Mouse (Mus musculus) ES-E14 (cell line): ENCODE data around the gene Ksr2. TPM values are rescaled to one million over a fixed set of nuclear protein-coding genes. Genes with fewer than 3 reads are reported as not detected.

Experiments used
- DNase-seq: peaks from one replicate; pipeline ENCODE4 v3.0.0-alpha.2; 2013; ENCODE audit warnings: low read depth, low spot score
- H3K27ac ChIP-seq: 2 replicates; pipeline ENCODE4 v1.5.1; 2012; ENCODE audit warnings: low read depth, mild to moderate bottlenecking, low read length, moderate library complexity, mixed read lengths; ENCODE audit not compliant: poor library complexity, insufficient read depth, severe bottlenecking
- H3K36me3 ChIP-seq: 2 replicates; pipeline ENCODE4 v1.6.1; 2012; ENCODE audit warnings: mild to moderate bottlenecking, low read length, moderate library complexity, mixed read lengths; ENCODE audit not compliant: control insufficient read depth, poor library complexity, insufficient read depth, severe bottlenecking
- H3K4me1 ChIP-seq, 2 experiments: fragments of 150-350 bp in 1 of 2; sonication (generic) in 1 of 2; 2 replicates each; pipeline ENCODE4 v1.6.1; 2012; ENCODE audit warnings: low read length in 2 of 2, mild to moderate bottlenecking in 1 of 2, mixed read lengths in 1 of 2; ENCODE audit not compliant: control insufficient read depth in 2 of 2, insufficient read depth in 2 of 2, poor library complexity in 1 of 2
- H3K4me3 ChIP-seq, 2 experiments: fragments of 150-350 bp in 1 of 2; sonication (generic) in 1 of 2; 2 replicates each; pipeline ENCODE4 v1.5.1; 2012; ENCODE audit warnings: low read length in 2 of 2, low read depth in 1 of 2, mild to moderate bottlenecking in 1 of 2, mixed read lengths in 1 of 2; ENCODE audit not compliant: insufficient read depth in 1 of 2, poor library complexity in 1 of 2, severe bottlenecking in 1 of 2
- H3K9ac ChIP-seq: 2 replicates; pipeline ENCODE4 v1.6.1; 2012; ENCODE audit warnings: low read depth, mild to moderate bottlenecking, low read length, mixed read lengths; ENCODE audit not compliant: poor library complexity, insufficient read depth, severe bottlenecking
- H3K9me3 ChIP-seq: fragments of 150-350 bp; sonication (generic); 2 replicates; pipeline ENCODE4 v1.6.1; 2012; ENCODE audit warnings: low read depth, mild to moderate bottlenecking, low read length; ENCODE audit not compliant: control insufficient read depth, insufficient read depth
- CHD2 ChIP-seq: IDR thresholded peaks from 2 replicates; pipeline ENCODE4 v1.6.1; 2014; ENCODE audit warnings: mild to moderate bottlenecking, low read depth, low read length, inconsistent platforms
- HCFC1 ChIP-seq: IDR thresholded peaks from 2 replicates; pipeline ENCODE4 v1.6.1; 2012; ENCODE audit warnings: low read length, inconsistent platforms, borderline replicate concordance; ENCODE audit not compliant: insufficient read depth
- MAFK ChIP-seq: IDR thresholded peaks from 2 replicates; pipeline ENCODE4 v1.6.1; 2014; ENCODE audit warnings: mild to moderate bottlenecking, low read depth, low read length, inconsistent platforms; ENCODE audit not compliant: insufficient read depth
- ZC3H11A ChIP-seq: IDR thresholded peaks from 2 replicates; pipeline ENCODE4 v1.6.1; 2012; ENCODE audit warnings: low read depth, mild to moderate bottlenecking, inconsistent platforms, low read length, borderline replicate concordance
- ZNF384 ChIP-seq: IDR thresholded peaks from 2 replicates; pipeline ENCODE4 v1.6.1; 2012; ENCODE audit warnings: low read depth, low read length, inconsistent platforms
- in situ Hi-C, 2 experiments: fragments of 600-800 bp; cut with MboI; formaldehyde crosslinking; loops; one replicate each; pipeline ENCODE4 v1.15.1; 2025; ENCODE audit warnings: low sequenced_read_pairs in 2 of 2, inconsistent platforms in 1 of 2; ENCODE audit not compliant: unreplicated experiment in 2 of 2
- total RNA-seq: library from RNA; depleted of rRNA; stranded (reverse); fragments of 300-350 nt; gene quantifications from 2 replicates; pipeline ENCODE4 v1.2.3, GENCODE M21; 2012; rRNA removed

Ksr2 gene
- 0.67 and 1.2 TPM in 2 replicates for total RNA-seq

DNA sequence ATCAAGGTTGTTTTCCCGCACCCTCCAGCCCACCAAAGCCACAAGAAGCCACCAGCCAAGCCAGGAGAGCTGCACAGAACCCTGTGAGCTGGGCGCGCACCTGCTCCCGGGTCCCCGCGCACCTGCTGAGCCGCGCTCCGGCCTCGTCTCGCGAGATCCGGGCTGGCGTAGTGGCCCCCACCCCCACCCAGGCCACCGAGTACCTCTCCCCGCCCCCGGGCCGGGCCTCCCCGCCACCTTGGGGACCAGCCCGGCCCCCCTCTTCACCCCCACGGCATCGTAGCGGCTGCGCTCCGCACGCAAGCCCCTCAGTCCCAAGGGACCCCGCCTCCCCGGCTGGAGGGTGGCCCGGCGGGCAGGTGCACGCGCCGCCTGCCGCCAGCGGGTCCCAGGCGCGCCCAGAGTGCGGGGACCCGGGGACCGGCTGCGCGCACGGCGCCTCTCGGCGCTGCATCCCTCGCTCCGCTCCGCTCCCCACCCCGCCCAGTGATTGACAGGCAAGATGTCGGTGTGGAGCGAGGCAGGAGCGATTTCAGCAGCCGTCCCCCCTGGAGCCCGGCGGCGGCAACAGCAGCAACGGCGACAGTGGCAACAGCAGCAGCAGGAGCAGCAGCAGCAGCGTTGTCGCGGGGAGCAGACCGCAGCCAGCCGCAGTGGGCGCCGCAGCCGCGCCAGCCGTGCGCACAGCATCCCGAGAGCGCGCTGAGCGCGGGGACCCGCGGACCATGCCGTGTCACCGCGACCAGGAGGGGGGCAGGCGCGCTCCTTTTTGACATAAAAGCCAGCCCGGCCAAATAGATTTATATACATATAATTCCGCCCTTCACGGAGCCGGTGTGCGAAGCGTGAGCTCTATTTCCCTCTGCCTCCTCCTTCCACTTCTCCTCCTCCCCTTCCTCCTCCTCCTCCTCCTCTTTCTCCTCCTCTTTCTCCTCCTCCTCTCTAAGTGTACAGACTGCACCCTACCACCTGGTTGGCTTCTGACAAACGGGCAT is at the start of gene Ksr2:
Gene Ksr2 (plus strand): TSS at position 494 of the 995 bp plus-strand sequence.
- in situ Hi-C loops: no loop called here
- Histone ChIP-seq H3K9me3 (no peaks in the 10 kb centered on the region), H3K36me3 (peaks cover 1% of the 10 kb centered on the region; the same call in 1 of the 2 replicates), H3K27ac (peak within 1 kb of the TSS; percentile 11; the same call in 1 of the 2 replicates), H3K4me3 (peak within 1 kb of the TSS; percentile 78 to 85), H3K4me1 (peaks cover 0 to 17% of the 10 kb centered on the region in 2 experiments; a peak in 1 of 4 replicates), H3K9ac (peak within 1 kb of the TSS; percentile 80)
- DNase-seq: no peak
- TF ChIP-seq HCFC1 (no peak), CHD2 (peak; percentile 95)

GRCm38 (mm10) chr5:117364821-117365220 is 49.0 kb upstream of the Ksr2 start:
- Histone ChIP-seq H3K36me3 (peaks cover 52% of the 10 kb centered on the region), H3K27ac (no peak overlapping the region), H3K4me3 (no peak overlapping the region), H3K4me1 (peaks cover 29 to 36% of the 10 kb centered on the region in 2 experiments), H3K9ac (peak overlapping the region; percentile 46; the same call in 1 of the 2 replicates), H3K9me3 (no peaks in the 10 kb centered on the region)
- in situ Hi-C loops: no loop called here
- DNase-seq: no peak
- TF ChIP-seq ZNF384 (no peak), HCFC1 (no peak), MAFK (no peak), CHD2 (no peak), ZC3H11A (no peak)

- in situ Hi-C loops: no loop called here
- TF ChIP-seq ZC3H11A (no peak), CHD2 (no peak), ZNF384 (no peak), MAFK (no peak), HCFC1 (no peak)
- Histone ChIP-seq H3K9me3 (no peaks in the 10 kb centered on the region), H3K4me3 (no peak overlapping the region), H3K27ac (no peak overlapping the region), H3K4me1 (peaks cover 27 to 32% of the 10 kb centered on the region in 2 experiments), H3K36me3 (peaks cover 64% of the 10 kb centered on the region), H3K9ac (no peak overlapping the region)
- no peak for DNase-seq
Observed at GRCm38 (mm10) chr5:117365904-117366561, 47.8 kb upstream of the Ksr2 start.

DNA sequence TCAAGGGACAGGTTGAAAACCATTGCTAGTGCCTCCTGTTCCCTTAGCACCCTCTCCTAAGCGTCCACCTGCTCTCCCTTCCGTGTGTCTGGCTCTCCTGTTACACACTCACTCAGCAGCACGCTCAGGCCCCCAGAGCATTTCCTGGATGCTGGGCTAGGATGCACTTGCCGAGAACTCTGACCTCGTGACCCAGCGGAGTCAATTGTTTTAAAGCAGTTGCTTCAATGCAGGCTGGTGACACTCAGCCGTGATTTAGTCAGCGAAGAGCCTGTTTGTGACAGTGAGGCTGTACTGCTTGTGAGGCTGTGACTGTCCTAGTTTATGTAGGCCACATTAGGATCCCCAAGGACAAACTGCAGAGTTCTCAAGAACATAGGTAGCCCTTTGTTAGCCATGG is 46.6 kb upstream of the Ksr2 start:
- H3K9ac ChIP-seq: no peak overlapping the region

More for the DNA sequence above, 46.6 kb upstream of the Ksr2 start:
- H3K9me3 ChIP-seq: no peaks in the 10 kb centered on the region
- no peak overlapping the region for H3K4me3 ChIP-seq
- in situ Hi-C loops: no loop called here
- H3K27ac ChIP-seq: no peak overlapping the region
- H3K36me3 ChIP-seq: peaks cover 74% of the 10 kb centered on the region
- no peak for DNase-seq
- H3K4me1 ChIP-seq: peaks cover 18 to 27% of the 10 kb centered on the region in 2 experiments
- TF ChIP-seq CHD2: no peak
- no peak for TF ChIP-seq ZNF384
- TF ChIP-seq HCFC1: no peak
- no peak for TF ChIP-seq ZC3H11A
- no peak for TF ChIP-seq MAFK
